Mouse (Mus musculus): ENCODE data around the gene Kdf1. TPM values are rescaled to one million over a fixed set of nuclear protein-coding genes. Genes with fewer than 3 reads are reported as not detected.

The Kdf1 gene
- 0.39 TPM for polyA plus RNA-seq (2017; shearing (Covaris generic))

GRCm38 (mm10) chr4:133518601-133519368 lies at the start of gene Kdf1:
Gene Kdf1 (plus strand): TSS chr4:133518963.

GRCm38 (mm10) chr4:133479458-133480184 lies 39.1 kb upstream of the Kdf1 start, which contains the start of gene Tent5b:
Gene Tent5b (plus strand): TSS chr4:133480132.

GRCm38 (mm10) chr4:133498160-133498724 lies 20.5 kb upstream of the Kdf1 start, which contains the start of gene Trnp1:
Gene Trnp1 (minus strand): TSS chr4:133498550.

GRCm38 (mm10) chr4:133545272-133546231 lies 26.8 kb downstream of the Kdf1 start, which contains the start of gene Nudc:
Gene Nudc (minus strand): TSS chr4:133545996.

GRCm38 (mm10) chr4:133552768-133553447 lies 34.1 kb downstream of the Kdf1 start, which contains the start of gene Nr0b2:
Gene Nr0b2 (plus strand): TSS chr4:133553376.

GRCm38 (mm10) chr4:133574070-133574842 lies 55.5 kb downstream of the Kdf1 start, which contains the start of gene Gpatch3:
Gene Gpatch3 (plus strand): TSS chr4:133574745.

Other genes starting within 250 kb of the Kdf1 start
- 71.1 TPM for gene Tmem222, start 241.2 kb upstream of the Kdf1 start, polyA plus RNA-seq (2017; shearing (Covaris generic))
- 4.4 TPM for gene Wdtc1, start 165.5 kb upstream of the Kdf1 start, polyA plus RNA-seq (2017; shearing (Covaris generic))
- 27.6 TPM for gene Slc9a1, start 149.3 kb upstream of the Kdf1 start, polyA plus RNA-seq (2017; shearing (Covaris generic))
- gene Tent5b, start 38.8 kb upstream of the Kdf1 start, polyA plus RNA-seq (2017; shearing (Covaris generic)): not detected
- not detected for gene Trnp1, start 20.4 kb upstream of the Kdf1 start, polyA plus RNA-seq (2017; shearing (Covaris generic))
- gene Nudc, start 27.0 kb downstream of the Kdf1 start, polyA plus RNA-seq (2017; shearing (Covaris generic)): 148 TPM
- gene Nr0b2, start 34.4 kb downstream of the Kdf1 start, polyA plus RNA-seq (2017; shearing (Covaris generic)): not detected
- 2.6 TPM for gene Gpatch3, start 55.8 kb downstream of the Kdf1 start, polyA plus RNA-seq (2017; shearing (Covaris generic))
- gene Gpn2, start 65.4 kb downstream of the Kdf1 start, polyA plus RNA-seq (2017; shearing (Covaris generic)): 21.0 TPM
- gene Sfn, start 83.2 kb downstream of the Kdf1 start, polyA plus RNA-seq (2017; shearing (Covaris generic)): 10.9 TPM
- gene Zdhhc18, start 131.2 kb downstream of the Kdf1 start, polyA plus RNA-seq (2017; shearing (Covaris generic)): 22.5 TPM
- gene Pigv, start 153.7 kb downstream of the Kdf1 start, polyA plus RNA-seq (2017; shearing (Covaris generic)): 30.4 TPM
- 32.8 TPM for gene Arid1a, start 237.8 kb downstream of the Kdf1 start, polyA plus RNA-seq (2017; shearing (Covaris generic))

Data from activated CD4-positive, CD25-positive, alpha-beta regulatory T cell, adult 9 weeks (primary cell).